In genomic region chr3:148986296-148986893, GRCm38 (mm10) we compare ENCODE assay signal across 8 mouse cellular contexts. TPM values are rescaled to one million over a fixed set of nuclear protein-coding genes. Genes with fewer than 3 reads are reported as not detected.
DNase-seq lines count a peak whose midpoint lies in the region; ATAC-seq and TF ChIP-seq lines count a peak whose summit lies in the region.

No protein-coding gene starts in this region.

- no peaks in the 10 kb centered on the region for H3K27me3 ChIP-seq in lung, embryonic 15.5 days
- H3K27me3 ChIP-seq in forebrain, embryonic 12.5 days: no peaks in the 10 kb centered on the region
- H3K27me3 ChIP-seq in limb, embryonic 12.5 days: no peaks in the 10 kb centered on the region
- H3K27me3 ChIP-seq in small intestine, adult 2 months (ENCODE audit: control insufficient read depth, insufficient read depth, low read length): no peaks in the 10 kb centered on the region

- H3K4me2 ChIP-seq in lung, embryonic 15.5 days: peak overlapping the region; percentile 79
- H3K4me2 ChIP-seq in forebrain, embryonic 12.5 days: peak overlapping the region; percentile 78
- H3K4me2 ChIP-seq in limb, embryonic 12.5 days: peak overlapping the region; percentile 81

- no peak for DNase-seq in lung, postnatal 36 days
- no peak for DNase-seq in layer of hippocampus, postnatal 36 days
- no peak for DNase-seq in thymus, postnatal 0 days (ENCODE audit: low spot score)
- DNase-seq in urinary bladder, adult 2 months (ENCODE audit: low spot score): no peak

- H3K4me3 ChIP-seq in lung, embryonic 15.5 days: peak overlapping the region; percentile 95
- peak overlapping the region; percentile 94 for H3K4me3 ChIP-seq in forebrain, embryonic 12.5 days (replicated peaks)
- peak overlapping the region; percentile 82 for H3K4me3 ChIP-seq in limb, embryonic 12.5 days (replicated peaks)
- H3K4me3 ChIP-seq in small intestine, adult 2 months (ENCODE audit: low read depth, low read length): peak overlapping the region; percentile 88

- H3K9ac ChIP-seq in lung, embryonic 15.5 days: peak overlapping the region; percentile 96
- peak overlapping the region; percentile 95 for H3K9ac ChIP-seq in forebrain, embryonic 12.5 days
- peak overlapping the region; percentile 99 for H3K9ac ChIP-seq in limb, embryonic 12.5 days (replicated peaks)

- TF ChIP-seq POLR2A in small intestine, adult 2 months (IDR thresholded peaks at IDR 0.05; ENCODE audit: low read depth, low read length): no peak

- peak overlapping the region; percentile 100; the same call in 1 of the 2 replicates for H3K27ac ChIP-seq in lung, embryonic 15.5 days
- peak overlapping the region; percentile 100 for H3K27ac ChIP-seq in forebrain, embryonic 12.5 days
- peak overlapping the region; percentile 100 for H3K27ac ChIP-seq in limb, embryonic 12.5 days
- H3K27ac ChIP-seq in small intestine, adult 2 months (ENCODE audit: insufficient read depth, low read depth, low read length): no peak overlapping the region

- no peak for ATAC-seq in lung, embryonic 15.5 days (ENCODE audit: borderline replicate concordance, extremely low read depth, low FRiP score, low TSS enrichment)
- peak; percentile 1; the same call in 1 of the 2 replicates for ATAC-seq in forebrain, embryonic 12.5 days (ENCODE audit: low FRiP score)
- ATAC-seq in limb, embryonic 12.5 days (ENCODE audit: insufficient number of reproducible peaks, insufficient read depth, low FRiP score, low TSS enrichment, low read depth): no peak

- no peaks in the 10 kb centered on the region for H3K36me3 ChIP-seq in lung, embryonic 15.5 days
- no peaks in the 10 kb centered on the region for H3K36me3 ChIP-seq in forebrain, embryonic 12.5 days (replicated peaks)
- H3K36me3 ChIP-seq in limb, embryonic 12.5 days: no peaks in the 10 kb centered on the region
- H3K36me3 ChIP-seq in small intestine, adult 2 months (ENCODE audit: control insufficient read depth, insufficient read depth, low read length): no peaks in the 10 kb centered on the region

- H3K9me3 ChIP-seq in lung, embryonic 15.5 days: no peaks in the 10 kb centered on the region
- no peaks in the 10 kb centered on the region for H3K9me3 ChIP-seq in forebrain, embryonic 12.5 days
- no peaks in the 10 kb centered on the region for H3K9me3 ChIP-seq in limb, embryonic 12.5 days

- no peak for TF ChIP-seq CTCF in small intestine, adult 2 months (IDR thresholded peaks at IDR 0.05; ENCODE audit: extremely low read depth, insufficient read length, insufficient replicate concordance, low read depth, low read length)

- peaks cover 37% of the 10 kb centered on the region for H3K4me1 ChIP-seq in lung, embryonic 15.5 days
- peaks cover 38% of the 10 kb centered on the region for H3K4me1 ChIP-seq in forebrain, embryonic 12.5 days
- H3K4me1 ChIP-seq in limb, embryonic 12.5 days (replicated peaks): peaks cover 40% of the 10 kb centered on the region
- H3K4me1 ChIP-seq in small intestine, adult 2 months (ENCODE audit: control insufficient read depth, insufficient read depth, insufficient read length, low read length): peaks cover 4% of the 10 kb centered on the region; the same call in 1 of the 2 replicates

- 8% methylated on average over 17 of the region's 17 CpGs for WGBS in lung, embryonic 15.5 days
- WGBS in forebrain, embryonic 12.5 days: under 1% methylated on average over 17 of the region's 17 CpGs
- 1% methylated on average over 17 of the region's 17 CpGs for WGBS in limb, embryonic 12.5 days
- 19% methylated on average over 17 of the region's 17 CpGs for WGBS in small intestine, adult 2 months

RNA-seq across cellular contexts. Expression of gene Adgrl2, which starts 4.0 kb away (rescaled TPM):
- polyA plus RNA-seq in lung, embryonic 15.5 days (2015; fragmentation: Nextera tagmentation; extraction: Ambion mirVana): 61.5 and 62.1 TPM in 2 replicates
- polyA plus RNA-seq in forebrain, embryonic 12.5 days (2016; fragmentation: Nextera tagmentation; extraction: Ambion mirVana): 103 and 104 TPM in 2 replicates
- 101 and 111 TPM in 2 replicates for polyA plus RNA-seq in limb, embryonic 12.5 days (2016; fragmentation: Nextera tagmentation; extraction: Ambion mirVana)
- 13.1 and 16.2 TPM in 2 replicates for polyA plus RNA-seq in small intestine, adult 2 months (2012; rRNA removed)
- 10 to 100 TPM; 59.1 to 61.5 TPM for total RNA-seq in layer of hippocampus, postnatal 36 days (2021)
- 8.3 and 8.6 TPM in 2 replicates for polyA plus RNA-seq in thymus, postnatal 0 days (2015; fragmentation: Nextera tagmentation; extraction: Ambion mirVana)
- polyA plus RNA-seq in urinary bladder, adult 2 months (2012; rRNA removed): 49.9 and 63.4 TPM in 2 replicates
